8 mouse cellular contexts compared by ENCODE assay signal in genomic region chr4:134772805-134773674, GRCm38 (mm10). TPM values are rescaled to one million over a fixed set of nuclear protein-coding genes. Genes with fewer than 3 reads are reported as not detected.
A peak's percentile ranks its signal among the peaks of the same experiment; 100 is the strongest.
DNase-seq lines count a peak whose midpoint lies in the region; ATAC-seq and TF ChIP-seq lines count a peak whose summit lies in the region.

No protein-coding gene starts in this region.

- TF ChIP-seq EP300 in lung, postnatal 0 days (IDR thresholded peaks at IDR 0.05), result no peak

- no peak; the same call in 1 of the 2 replicates for ATAC-seq in lung, postnatal 0 days
- peak; percentile 46 for ATAC-seq in liver, embryonic 15.5 days (ENCODE audit: insufficient read depth)
- ATAC-seq in forebrain, embryonic 13.5 days, result no peak

- H3K27me3 ChIP-seq in lung, postnatal 0 days (replicated peaks; ENCODE audit: insufficient read depth, low read length), result no peaks in the 10 kb centered on the region
- no peaks in the 10 kb centered on the region for H3K27me3 ChIP-seq in liver, embryonic 15.5 days
- peaks cover 18% of the 10 kb centered on the region for H3K27me3 ChIP-seq in forebrain, embryonic 13.5 days

- no peak overlapping the region for H3K4me3 ChIP-seq in lung, postnatal 0 days (ENCODE audit: low read depth, low read length)
- no peak overlapping the region for H3K4me3 ChIP-seq in liver, embryonic 15.5 days (replicated peaks)
- H3K4me3 ChIP-seq in forebrain, embryonic 13.5 days, result no peak overlapping the region

- no peaks in the 10 kb centered on the region for H3K9me3 ChIP-seq in lung, postnatal 0 days (ENCODE audit: low read length)
- no peaks in the 10 kb centered on the region for H3K9me3 ChIP-seq in liver, embryonic 15.5 days (replicated peaks)
- H3K9me3 ChIP-seq in forebrain, embryonic 13.5 days (replicated peaks), result no peaks in the 10 kb centered on the region

- DNase-seq in lung, postnatal 10 days, result peak; percentile 44
- no peak for DNase-seq in lung, postnatal 0 days (ENCODE audit: low spot score)
- peak; percentile 69 to 71 for DNase-seq in cerebellum, postnatal 14 days
- peak; percentile 69 for DNase-seq in thymus, postnatal 25 days
- no peak for DNase-seq in adrenal gland, adult 18-20 months (ENCODE audit: low spot score in 2 of 2)
- no peak for DNase-seq in layer of hippocampus, adult 11-12 months (ENCODE audit: low spot score)

- H3K4me2 ChIP-seq in lung, postnatal 0 days (replicated peaks; ENCODE audit: low read depth, low read length), result no peak overlapping the region
- H3K4me2 ChIP-seq in liver, embryonic 15.5 days, result peak overlapping the region; percentile 7; the same call in 1 of the 2 replicates
- no peak overlapping the region for H3K4me2 ChIP-seq in forebrain, embryonic 13.5 days

- WGBS in lung, postnatal 0 days, result 48% methylated on average over 4 of the region's 4 CpGs
- 27% methylated on average over 4 of the region's 4 CpGs for WGBS in liver, embryonic 15.5 days (ENCODE audit: insufficient replicate concordance)
- 44% methylated on average over 4 of the region's 4 CpGs for WGBS in forebrain, embryonic 13.5 days

- H3K36me3 ChIP-seq in lung, postnatal 0 days (ENCODE audit: insufficient read depth, low read length), result no peaks in the 10 kb centered on the region
- no peaks in the 10 kb centered on the region for H3K36me3 ChIP-seq in liver, embryonic 15.5 days (replicated peaks)
- no peaks in the 10 kb centered on the region for H3K36me3 ChIP-seq in forebrain, embryonic 13.5 days (ENCODE audit: poor library complexity, severe bottlenecking)

- no peak overlapping the region for H3K27ac ChIP-seq in lung, postnatal 0 days (ENCODE audit: low read length)
- peak overlapping the region; percentile 41; the same call in 1 of the 2 replicates for H3K27ac ChIP-seq in liver, embryonic 15.5 days (replicated peaks)
- no peak overlapping the region for H3K27ac ChIP-seq in forebrain, embryonic 13.5 days

- no peak overlapping the region for H3K9ac ChIP-seq in lung, postnatal 0 days (replicated peaks; ENCODE audit: low read depth)
- no peak overlapping the region for H3K9ac ChIP-seq in liver, embryonic 15.5 days
- no peak overlapping the region for H3K9ac ChIP-seq in forebrain, embryonic 13.5 days

- TF ChIP-seq CTCF in lung, postnatal 0 days (IDR thresholded peaks at IDR 0.05), result no peak

- peaks cover 8% of the 10 kb centered on the region; the same call in 1 of the 2 replicates for H3K4me1 ChIP-seq in lung, postnatal 0 days (ENCODE audit: insufficient read depth, low read depth, low read length)
- peaks cover 63% of the 10 kb centered on the region for H3K4me1 ChIP-seq in liver, embryonic 15.5 days (replicated peaks)
- H3K4me1 ChIP-seq in forebrain, embryonic 13.5 days, result 0 out of 2 replicates have a peak, but pooled peaks cover 6% of the 10 kb centered on the region

RNA-seq across cellular contexts. Expression of gene Ldlrap1, which starts 5.2 kb away (rescaled TPM):
- polyA plus RNA-seq in lung, postnatal 0 days (2015; fragmentation: Nextera tagmentation; extraction: Ambion mirVana), result 23.5 and 24.4 TPM in 2 replicates
- 21.8 and 22.4 TPM in 2 replicates for polyA plus RNA-seq in liver, embryonic 15.5 days (2015; fragmentation: Nextera tagmentation; extraction: Ambion mirVana)
- 10 to 100 TPM; 41.8 to 53.9 TPM for total RNA-seq in adrenal gland, adult 18-20 months (2021)
- 2.6 and 2.7 TPM in 2 replicates for polyA plus RNA-seq in forebrain, embryonic 13.5 days (2015; fragmentation: Nextera tagmentation; extraction: Ambion mirVana)

Comparison
In these comparisons a context has a peak if more than half of its experiments do, and no peak if none do; other contexts are left out.
1. DNase-seq: peak in lung, postnatal 10 days (single experiment), cerebellum, postnatal 14 days (2 of 2) and thymus, postnatal 25 days (single experiment); none in lung, postnatal 0 days (single experiment), adrenal gland, adult 18-20 months (0 of 2) and layer of hippocampus, adult 11-12 months (single experiment).